Mouse (Mus musculus) adrenal gland, postnatal 36 days (tissue): ENCODE data around the gene Tas1r3. TPM values are rescaled to one million over a fixed set of nuclear protein-coding genes. Genes with fewer than 3 reads are reported as not detected.

Source experiments
- microRNA-seq: library from miRNA; unstranded; fragments of <30 nt; microRNA quantifications from one replicate; pipeline ENCODE4 v1.2.0, GENCODE M21; 2021
- total RNA-seq, 2 experiments: library from RNA; stranded (reverse); gene quantifications; 2 replicates each; pipeline ENCODE4 v1.2.3; 2021

Tas1r3 gene
- total RNA-seq, 2 experiments from 2014 or later, result 0.23 TPM

Small RNAs within 50 kb of the gene (microRNA-seq; reads per million reads assigned to microRNA genes)
- gene Gm22991, result not detected

Other genes starting within 250 kb of the Tas1r3 start
- 10 to 100 TPM; 42.5 to 52.6 TPM for gene Cdk11b, start 238.5 kb downstream of the Tas1r3 start, total RNA-seq
- gene Gm10563, start 218.0 kb downstream of the Tas1r3 start, total RNA-seq, result not detected
- 1 to 10 TPM; 5.5 to 8.9 TPM for gene Mmp23, start 210.0 kb downstream of the Tas1r3 start, total RNA-seq
- 10 to 100 TPM; 43.6 to 48.9 TPM for gene Mib2, start 194.2 kb downstream of the Tas1r3 start, total RNA-seq
- 10 to 100 TPM; 31.3 to 59.8 TPM for gene Fndc10, start 169.0 kb downstream of the Tas1r3 start, total RNA-seq
- 100 to 1,000 TPM in 1 of 2 experiments, 10 to 100 TPM in 1; 98.1 to 123 TPM for gene Ssu72, start 158.6 kb downstream of the Tas1r3 start, total RNA-seq
- under 1 TPM; 0.70 to 0.72 TPM for gene Tmem240, start 128.6 kb downstream of the Tas1r3 start, total RNA-seq
- 10 to 100 TPM; 83.2 to 94.1 TPM for gene Atad3a, start 102.3 kb downstream of the Tas1r3 start, total RNA-seq
- gene Vwa1, start 88.7 kb downstream of the Tas1r3 start, total RNA-seq, result 1 to 10 TPM; 3.4 to 6.0 TPM
- gene Tmem88b, start 77.5 kb downstream of the Tas1r3 start, total RNA-seq, result under 1 TPM; 0.30 to 0.56 TPM
- gene Ankrd65, start 72.9 kb downstream of the Tas1r3 start, total RNA-seq, result not detected
- 100 to 1,000 TPM; 133 to 141 TPM for gene Mrpl20, start 60.5 kb downstream of the Tas1r3 start, total RNA-seq
- 100 to 1,000 TPM in 1 of 2 experiments, 10 to 100 TPM in 1; 86.3 to 122 TPM for gene Ccnl2, start 50.9 kb downstream of the Tas1r3 start, total RNA-seq
- 100 to 1,000 TPM; 140 to 170 TPM for gene Aurkaip1, start 32.1 kb downstream of the Tas1r3 start, total RNA-seq
- 10 to 100 TPM; 40.2 to 47.0 TPM for gene Mxra8, start 23.7 kb downstream of the Tas1r3 start, total RNA-seq
- gene Dvl1, start 16.0 kb downstream of the Tas1r3 start, total RNA-seq, result 10 to 100 TPM; 61.2 to 61.7 TPM
- gene Cptp, start 6.1 kb upstream of the Tas1r3 start, total RNA-seq, result 10 to 100 TPM in 1 of 2 experiments, 1 to 10 TPM in 1; 9.7 to 21.8 TPM
- gene Ints11, start 6.2 kb upstream of the Tas1r3 start, total RNA-seq, result 10 to 100 TPM; 30.1 to 34.7 TPM
- 10 to 100 TPM; 25.1 to 28.1 TPM for gene Pusl1, start 28.4 kb upstream of the Tas1r3 start, total RNA-seq
- 10 to 100 TPM; 20.1 to 20.7 TPM for gene Acap3, start 28.5 kb upstream of the Tas1r3 start, total RNA-seq
- gene Ube2j2, start 80.5 kb upstream of the Tas1r3 start, total RNA-seq, result 10 to 100 TPM; 70.9 to 81.5 TPM
- 10 to 100 TPM; 43.5 to 89.3 TPM for gene C1qtnf12, start 99.0 kb upstream of the Tas1r3 start, total RNA-seq
- gene B3galt6, start 129.3 kb upstream of the Tas1r3 start, total RNA-seq, result 1 to 10 TPM; 7.6 to 8.0 TPM
- 100 to 1,000 TPM; 266 to 276 TPM for gene Sdf4, start 129.5 kb upstream of the Tas1r3 start, total RNA-seq
- gene Tnfrsf4, start 150.5 kb upstream of the Tas1r3 start, total RNA-seq, result under 1 TPM; 0.43 to 0.89 TPM
- under 1 TPM in 1 of 2 experiments, not detected in 1; 0.40 TPM for gene Tnfrsf18, start 162.8 kb upstream of the Tas1r3 start, total RNA-seq
- gene Ttll10, start 196.1 kb upstream of the Tas1r3 start, total RNA-seq, result under 1 TPM in 1 of 2 experiments, not detected in 1; 0.16 TPM
- 10 to 100 TPM; 10.4 to 11.5 TPM for gene 9430015G10Rik, start 246.6 kb upstream of the Tas1r3 start, total RNA-seq